Mouse (Mus musculus) thymus, adult 2 months (tissue): ENCODE results near the gene Plk2. TPM values are rescaled to one million over a fixed set of nuclear protein-coding genes. Genes with fewer than 3 reads are reported as not detected.

Source experiments
- DNase-seq: peaks from one replicate; pipeline ENCODE4 v3.0.0; 2021
- H3K27ac ChIP-seq: fragments of 200-500 bp; 2 replicates; pipeline ENCODE4 v1.5.1; 2012; ENCODE audit warnings: low read length, control low read depth; ENCODE audit not compliant: control insufficient read depth, insufficient read depth
- H3K27me3 ChIP-seq: fragments of 200-500 bp; 2 replicates; pipeline ENCODE4 v1.6.1; 2012; ENCODE audit warnings: mild to moderate bottlenecking, low read length, moderate library complexity, mixed read lengths; ENCODE audit not compliant: control insufficient read depth, insufficient read depth
- H3K36me3 ChIP-seq: fragments of 200-500 bp; 2 replicates; pipeline ENCODE4 v1.6.1; 2012; ENCODE audit warnings: mild to moderate bottlenecking, low read length, moderate library complexity; ENCODE audit not compliant: control insufficient read depth, insufficient read depth
- H3K4me1 ChIP-seq: fragments of 200-500 bp; replicated peaks from 2 replicates; pipeline ENCODE4 v1.6.1; 2012; ENCODE audit warnings: low read length; ENCODE audit not compliant: control insufficient read depth, insufficient read depth
- H3K4me3 ChIP-seq: fragments of 200-500 bp; 2 replicates; pipeline ENCODE4 v1.5.1; 2012; ENCODE audit warnings: mild to moderate bottlenecking, low read length, control low read depth, moderate library complexity; ENCODE audit not compliant: control insufficient read depth, insufficient read depth
- CTCF ChIP-seq: fragments of 200-500 bp; IDR thresholded peaks from 2 replicates; pipeline ENCODE4 v1.5.1; 2012; ENCODE audit warnings: mild to moderate bottlenecking, control low read depth, low read length, moderate library complexity, borderline replicate concordance; ENCODE audit not compliant: control insufficient read depth, poor library complexity, insufficient read depth; ENCODE audit errors: extremely low read depth
- POLR2A ChIP-seq: fragments of 200-500 bp; IDR thresholded peaks from 2 replicates; pipeline ENCODE4 v1.6.1; 2012; ENCODE audit warnings: mild to moderate bottlenecking, low read length, control low read depth, moderate library complexity; ENCODE audit not compliant: control insufficient read depth, poor library complexity, insufficient read depth; ENCODE audit errors: extremely low read depth
- whole genome bisulfite sequencing: fragments of 180-500 bp; shearing (Covaris S2); methylation state at CpG from one replicate; pipeline ENCODE4 v1.1.7; 2018; 5-methylcytosine and 5-hydroxymethylcytosine counted together
- polyA plus RNA-seq: library from polyadenylated mRNA; depleted of rRNA; stranded (reverse); fragments of >200 nt; gene quantifications from 2 replicates; pipeline ENCODE4 v1.2.3, GENCODE M21; 2012; rRNA removed

Gene Plk2
- polyA plus RNA-seq, 1 experiment, result 2.5 TPM

- TF ChIP-seq POLR2A (no peak), CTCF (no peak)
- H3K36me3 ChIP-seq, result no peaks in the 10 kb centered on the region
- no peak for DNase-seq
- H3K4me1 ChIP-seq, result no peaks in the 10 kb centered on the region
- H3K27ac ChIP-seq, result no peak overlapping the region
- WGBS, result 88% methylated on average over 3 of the region's 3 CpGs
- no peaks in the 10 kb centered on the region for H3K27me3 ChIP-seq
- no peak overlapping the region for H3K4me3 ChIP-seq
Measured at GRCm38 (mm10) chr13:110444894-110445293, 50.0 kb downstream of the Plk2 start.

- Histone ChIP-seq H3K4me1 (no peaks in the 10 kb centered on the region), H3K36me3 (no peaks in the 10 kb centered on the region)
- TF ChIP-seq POLR2A (no peak), CTCF (no peak)
Measured at GRCm38 (mm10) chr13:110446434-110446833, 51.6 kb downstream of the Plk2 start.

GRCm38 (mm10) chr13:110450056-110450455, 55.2 kb downstream of the Plk2 start:
- no peak for DNase-seq
- TF ChIP-seq POLR2A, result no peak
- TF ChIP-seq CTCF, result no peak
- WGBS, result 92% methylated on average over 4 of the region's 4 CpGs
- H3K4me3 ChIP-seq, result no peak overlapping the region
- no peaks in the 10 kb centered on the region for H3K4me1 ChIP-seq
- H3K27ac ChIP-seq, result no peak overlapping the region
- no peaks in the 10 kb centered on the region for H3K27me3 ChIP-seq
- H3K36me3 ChIP-seq, result no peaks in the 10 kb centered on the region

More at GRCm38 (mm10) chr13:110446434-110446833, 51.6 kb downstream of the Plk2 start:
- no peak overlapping the region for H3K27ac ChIP-seq
- DNase-seq, result no peak
- no peak overlapping the region for H3K4me3 ChIP-seq
- H3K27me3 ChIP-seq, result no peaks in the 10 kb centered on the region
- WGBS, result 93% methylated on average over 6 of the region's 6 CpGs

Other genes with a start within 250 kb of the Plk2 start
- gene Rab3c, start 114.0 kb upstream of the Plk2 start, polyA plus RNA-seq, result not detected in 2 replicates
- gene Gapt, start 37.8 kb upstream of the Plk2 start, polyA plus RNA-seq, result 0.94 and 1.1 TPM in 2 replicates